In genomic region chr3:18637553-18637952, GRCm38 (mm10) we compare ENCODE assay signal across 22 mouse cellular contexts.
"Had no signal": no experiment of that assay in that cellular context is flagged by ENCODE, and none has a peak within 500 bp of the region (broad histone marks: within the 10 kb centered on the region; RNA-seq: fewer than 3 reads in every experiment).

No protein-coding gene starts in this region.

- H3K4me3 ChIP-seq: liver, embryonic 13.5 days; liver, embryonic 15.5 days; lung, embryonic 15.5 days; megakaryocyte, embryonic 14.5 days; midbrain, embryonic 13.5 days; midbrain, embryonic 15.5 days; neural tube, embryonic 13.5 days; neural tube, embryonic 15.5 days; stomach, embryonic 15.5 days had no signal

- DNase-seq: liver, embryonic 13.5 days; liver, postnatal 0 days; lung, adult 2 months; lung, postnatal 14 days; lung, postnatal 36 days; retina, postnatal 1 day; right cerebral cortex, postnatal 25 days; right cerebral cortex, postnatal 4 days; spleen, adult 18-20 months; thymus, adult 2 months; thymus, postnatal 25 days; thymus, postnatal 4 days had no signal

- H3K36me3 ChIP-seq: liver, embryonic 13.5 days; liver, embryonic 15.5 days; lung, embryonic 15.5 days; midbrain, embryonic 13.5 days; midbrain, embryonic 15.5 days; neural tube, embryonic 13.5 days; neural tube, embryonic 15.5 days; stomach, embryonic 15.5 days had no signal

- H3K27me3 ChIP-seq: liver, embryonic 13.5 days; liver, embryonic 15.5 days; lung, embryonic 15.5 days; megakaryocyte, embryonic 14.5 days; midbrain, embryonic 13.5 days; midbrain, embryonic 15.5 days; neural tube, embryonic 13.5 days; neural tube, embryonic 15.5 days; stomach, embryonic 15.5 days had no signal

- H3K4me2 ChIP-seq: liver, embryonic 11.5 days; liver, embryonic 13.5 days; liver, embryonic 15.5 days; lung, embryonic 15.5 days; midbrain, embryonic 11.5 days; midbrain, embryonic 13.5 days; midbrain, embryonic 15.5 days; neural tube, embryonic 13.5 days; neural tube, embryonic 15.5 days; stomach, embryonic 15.5 days had no signal
